Mouse (Mus musculus): Measurements from ENCODE around the gene Gpr158. TPM values are rescaled to one million over a fixed set of nuclear protein-coding genes. Genes with fewer than 3 reads are reported as not detected.
A peak's percentile ranks its signal among the peaks of the same experiment; 100 is the strongest.
"Not testable (repeated sequence)": the region's sequence is repeated elsewhere in the genome, so short reads cannot be mapped to it uniquely, and the experiment has no call there.

Gene Gpr158
- polyA plus RNA-seq, 1 experiment from 2014 or later = 0.03 TPM

DNA sequence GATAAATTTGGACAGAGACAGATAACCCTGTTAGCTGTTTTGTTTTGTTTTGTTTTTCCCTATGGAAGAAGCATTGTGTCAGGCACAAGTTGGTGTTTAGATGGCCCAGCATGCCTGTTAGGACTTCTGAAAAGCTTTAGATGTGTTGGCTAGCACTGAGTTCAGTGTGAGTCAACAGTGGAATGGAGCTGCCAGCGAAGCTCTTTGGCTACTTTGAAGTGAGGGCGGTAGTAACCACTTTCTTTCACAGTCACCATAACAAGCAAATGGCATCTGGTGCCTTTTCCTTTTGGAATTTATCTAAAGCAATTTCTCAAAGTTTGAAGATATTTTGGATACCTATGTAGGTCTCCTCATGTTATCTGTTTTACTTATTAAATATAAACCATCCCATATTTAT is 62.9 kb downstream of the Gpr158 start:
- Histone ChIP-seq H3K4me3 (replicated peaks) (no peak overlapping the region), H3K36me3 (no peaks in the 10 kb centered on the region), H3K9me3 (no peaks in the 10 kb centered on the region), H3K4me1 (replicated peaks) (no peaks in the 10 kb centered on the region), H3K27me3 (replicated peaks) (no peaks in the 10 kb centered on the region), H3K9ac (no peak overlapping the region), H3K4me2 (replicated peaks) (no peak overlapping the region), H3K27ac (no peak overlapping the region)
- ATAC-seq = no peak
- 68% methylated on average over 2 of the region's 2 CpGs for WGBS

GRCm38 (mm10) chr2:21431182-21431581 is 63.8 kb downstream of the Gpr158 start:
- Histone ChIP-seq H3K4me3 (replicated peaks) (no peak overlapping the region), H3K27ac (no peak overlapping the region), H3K4me2 (replicated peaks) (no peak overlapping the region), H3K4me1 (replicated peaks) (no peaks in the 10 kb centered on the region), H3K27me3 (replicated peaks) (no peaks in the 10 kb centered on the region), H3K9me3 (no peaks in the 10 kb centered on the region), H3K36me3 (no peaks in the 10 kb centered on the region), H3K9ac (no peak overlapping the region)
- no peak for ATAC-seq
- WGBS = 79% methylated on average over 6 of the region's 6 CpGs

DNA sequence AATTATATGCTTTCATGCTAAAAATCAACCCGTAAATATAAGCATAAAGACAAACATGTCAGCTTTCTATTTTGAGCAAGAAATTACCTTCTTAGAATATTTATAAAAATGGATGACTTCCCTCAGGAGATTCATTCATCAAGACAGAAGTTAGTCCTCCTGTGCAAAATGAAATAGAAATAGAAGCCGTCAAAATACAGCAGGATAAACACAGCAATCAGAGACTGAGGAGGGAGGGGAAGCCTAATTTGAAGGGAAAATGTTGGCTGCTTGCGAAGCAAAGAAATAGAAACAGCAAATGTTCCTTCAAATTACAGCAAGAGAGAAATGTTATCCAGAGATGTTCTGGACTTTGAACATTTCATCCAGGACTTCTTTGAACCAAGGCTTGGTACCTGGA is 72.3 kb downstream of the Gpr158 start:
- Histone ChIP-seq H3K4me1 (replicated peaks) (no peaks in the 10 kb centered on the region), H3K9me3 (no peaks in the 10 kb centered on the region), H3K4me2 (replicated peaks) (no peak overlapping the region), H3K27ac (no peak overlapping the region), H3K9ac (no peak overlapping the region), H3K27me3 (replicated peaks) (no peaks in the 10 kb centered on the region), H3K36me3 (no peaks in the 10 kb centered on the region), H3K4me3 (replicated peaks) (no peak overlapping the region)
- no peak for ATAC-seq
- WGBS = 77% methylated on average over 3 of the region's 3 CpGs

DNA sequence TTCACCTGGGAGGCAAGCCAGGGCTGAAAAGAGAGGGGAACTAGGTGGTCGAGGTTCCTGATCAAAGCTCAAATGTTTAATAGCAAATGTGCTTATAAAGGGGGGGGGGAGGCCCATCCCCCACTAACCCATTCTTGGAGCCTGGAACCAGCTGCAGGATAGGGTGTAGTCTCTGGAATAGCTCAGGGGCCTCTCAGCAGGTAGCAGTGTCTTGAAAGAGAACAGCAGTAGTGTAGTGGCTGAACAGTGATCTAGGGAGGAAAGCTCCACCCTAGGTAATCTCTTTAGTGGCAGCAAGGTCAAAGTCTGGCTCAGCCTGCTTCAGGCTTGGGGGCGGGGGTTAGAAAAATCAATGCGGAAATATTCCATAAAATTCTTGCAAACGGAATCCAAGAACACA is 93.3 kb downstream of the Gpr158 start:
- H3K27me3 ChIP-seq (replicated peaks); H3K9ac ChIP-seq; H3K27ac ChIP-seq; H3K36me3 ChIP-seq; H3K4me3 ChIP-seq (replicated peaks); H3K4me1 ChIP-seq (replicated peaks); H3K9me3 ChIP-seq; H3K4me2 ChIP-seq (replicated peaks): not testable (repeated sequence)
- WGBS = 66% methylated on average over 4 of the region's 4 CpGs
- ATAC-seq = peak; percentile 95

GRCm38 (mm10) chr2:21474957-21475356 is 107.6 kb downstream of the Gpr158 start:
- H3K9me3 ChIP-seq = no peaks in the 10 kb centered on the region
- no peak overlapping the region for H3K27ac ChIP-seq
- no peaks in the 10 kb centered on the region for H3K4me1 ChIP-seq (replicated peaks)
- no peak for ATAC-seq
- H3K36me3 ChIP-seq = no peaks in the 10 kb centered on the region
- no peak overlapping the region for H3K4me2 ChIP-seq (replicated peaks)
- WGBS = 87% methylated on average over 2 of the region's 2 CpGs
- H3K9ac ChIP-seq = no peak overlapping the region
- no peaks in the 10 kb centered on the region for H3K27me3 ChIP-seq (replicated peaks)
- no peak overlapping the region for H3K4me3 ChIP-seq (replicated peaks)

DNA sequence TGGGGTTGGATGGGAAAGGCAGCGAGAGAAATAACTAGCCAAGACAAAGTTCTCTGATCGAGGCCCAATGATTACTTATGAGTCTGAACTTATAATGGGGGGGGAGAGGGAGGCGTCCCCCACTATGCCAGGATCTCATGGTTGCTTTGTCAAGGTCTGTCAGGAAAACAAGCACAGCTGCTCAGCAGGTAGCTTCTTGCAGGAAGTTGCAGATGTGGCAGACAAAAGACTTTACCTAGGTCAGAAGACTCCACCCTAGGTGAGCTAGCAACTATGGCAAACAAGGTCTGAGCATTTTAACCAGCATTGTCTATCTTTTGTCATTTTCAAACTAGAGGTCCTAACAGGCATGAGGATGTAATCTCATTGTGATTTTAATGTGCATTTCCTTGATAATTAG is 129.5 kb downstream of the Gpr158 start:
- no peak overlapping the region for H3K4me3 ChIP-seq (replicated peaks)
- no peak overlapping the region for H3K9ac ChIP-seq
- no peak overlapping the region for H3K4me2 ChIP-seq (replicated peaks)
- H3K36me3 ChIP-seq = no peaks in the 10 kb centered on the region
- H3K27ac ChIP-seq = no peak overlapping the region
- ATAC-seq = no peak
- WGBS = 74% methylated on average over 3 of the region's 3 CpGs
- no peaks in the 10 kb centered on the region for H3K4me1 ChIP-seq (replicated peaks)
- H3K9me3 ChIP-seq = no peaks in the 10 kb centered on the region
- no peaks in the 10 kb centered on the region for H3K27me3 ChIP-seq (replicated peaks)

- 73% methylated on average over 1 of the region's 1 CpGs for WGBS
- no peaks in the 10 kb centered on the region for H3K9me3 ChIP-seq
- H3K36me3 ChIP-seq = no peaks in the 10 kb centered on the region
- H3K4me2 ChIP-seq (replicated peaks) = no peak overlapping the region
- no peak for ATAC-seq
- no peak overlapping the region for H3K9ac ChIP-seq
- no peak overlapping the region for H3K27ac ChIP-seq
- H3K27me3 ChIP-seq (replicated peaks) = no peaks in the 10 kb centered on the region
- H3K4me1 ChIP-seq (replicated peaks) = no peaks in the 10 kb centered on the region
- H3K4me3 ChIP-seq (replicated peaks) = no peak overlapping the region
Observed at GRCm38 (mm10) chr2:21497965-21498364, 130.6 kb downstream of the Gpr158 start.

- 81% methylated on average over 2 of the region's 2 CpGs for WGBS
- Histone ChIP-seq H3K4me2 (replicated peaks) (no peak overlapping the region), H3K4me3 (replicated peaks) (no peak overlapping the region), H3K9me3 (no peaks in the 10 kb centered on the region), H3K27me3 (replicated peaks) (no peaks in the 10 kb centered on the region), H3K9ac (no peak overlapping the region), H3K36me3 (no peaks in the 10 kb centered on the region), H3K4me1 (replicated peaks) (no peaks in the 10 kb centered on the region), H3K27ac (no peak overlapping the region)
- ATAC-seq = no peak
Observed at GRCm38 (mm10) chr2:21499399-21499798, 132.1 kb downstream of the Gpr158 start.

GRCm38 (mm10) chr2:21507449-21507848 is 140.1 kb downstream of the Gpr158 start:
- Histone ChIP-seq H3K9ac (no peak overlapping the region), H3K4me2 (replicated peaks) (no peak overlapping the region), H3K36me3 (no peaks in the 10 kb centered on the region), H3K4me3 (replicated peaks) (no peak overlapping the region), H3K9me3 (no peaks in the 10 kb centered on the region), H3K27me3 (replicated peaks) (no peaks in the 10 kb centered on the region), H3K27ac (no peak overlapping the region), H3K4me1 (replicated peaks) (no peaks in the 10 kb centered on the region)
- no peak for ATAC-seq
- 61% methylated on average over 1 of the region's 1 CpGs for WGBS

DNA sequence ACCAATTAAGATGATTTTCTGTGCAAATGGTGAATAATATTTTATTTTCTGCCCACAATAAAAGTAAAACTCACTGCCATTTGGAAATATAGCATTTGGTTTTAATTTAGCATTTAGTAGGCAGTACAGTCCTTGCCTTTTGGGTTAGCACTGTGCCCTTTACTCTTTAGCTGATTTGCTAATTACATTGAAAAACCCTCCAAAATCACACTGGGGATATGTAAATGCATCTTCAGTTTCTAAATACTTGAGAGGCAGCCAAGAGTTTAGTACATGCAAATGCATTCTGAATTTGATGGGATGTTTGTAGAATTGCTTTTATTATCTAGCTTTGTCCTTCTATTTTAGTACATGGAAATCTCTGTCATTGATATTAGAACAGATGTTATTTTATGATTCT is 163.4 kb downstream of the Gpr158 start:
- Histone ChIP-seq H3K9ac (no peak overlapping the region), H3K27me3 (replicated peaks) (no peaks in the 10 kb centered on the region), H3K4me3 (replicated peaks) (no peak overlapping the region), H3K4me1 (replicated peaks) (no peaks in the 10 kb centered on the region), H3K9me3 (no peaks in the 10 kb centered on the region), H3K27ac (no peak overlapping the region), H3K36me3 (no peaks in the 10 kb centered on the region), H3K4me2 (replicated peaks) (no peak overlapping the region)
- no peak for ATAC-seq

DNA sequence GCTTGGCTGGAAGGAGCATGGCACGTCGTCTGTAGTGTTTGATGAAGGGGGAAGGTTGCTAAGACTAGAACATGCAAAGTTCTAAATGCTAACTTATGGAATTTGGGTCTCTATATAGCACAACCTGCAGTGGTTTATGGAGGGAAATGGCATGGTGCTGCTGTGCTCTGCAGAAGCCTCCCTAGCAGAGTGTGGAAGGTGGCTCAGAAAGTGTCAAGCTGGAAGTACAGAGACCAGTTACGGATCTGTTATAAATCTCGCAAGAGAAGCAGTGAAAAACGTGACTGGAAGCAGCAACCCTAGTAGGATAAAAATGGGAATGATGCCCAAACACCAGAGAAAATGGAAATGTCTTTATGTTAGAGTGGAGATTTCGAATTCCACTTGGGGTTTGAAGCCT is 251.8 kb downstream of the Gpr158 start:
- Histone ChIP-seq H3K9me3 (no peaks in the 10 kb centered on the region), H3K9ac (no peak overlapping the region), H3K36me3 (no peaks in the 10 kb centered on the region), H3K27me3 (replicated peaks) (no peaks in the 10 kb centered on the region), H3K27ac (no peak overlapping the region), H3K4me1 (replicated peaks) (no peaks in the 10 kb centered on the region), H3K4me3 (replicated peaks) (no peak overlapping the region), H3K4me2 (replicated peaks) (no peak overlapping the region)
- ATAC-seq = no peak
- WGBS = 61% methylated on average over 6 of the region's 6 CpGs

DNA sequence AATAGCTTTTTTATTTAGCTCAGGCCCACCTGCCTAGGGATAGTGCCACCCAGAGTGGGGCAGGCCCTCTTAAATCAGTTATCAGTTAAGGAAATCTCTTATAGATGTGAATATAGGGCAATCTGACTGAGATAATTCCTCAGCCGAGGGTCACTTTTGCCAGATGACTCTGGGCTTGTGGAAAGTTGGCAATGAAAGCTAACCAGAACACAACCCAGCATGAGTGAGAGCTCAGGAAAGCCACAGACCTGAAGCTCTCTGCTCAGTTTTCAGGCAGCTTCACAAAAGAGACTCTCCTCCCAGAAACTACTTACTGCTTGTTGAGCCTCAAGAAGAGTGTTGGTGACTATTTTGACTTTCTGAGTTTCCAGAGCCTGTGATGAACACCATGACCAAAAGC is 264.8 kb downstream of the Gpr158 start:
- H3K27me3 ChIP-seq (replicated peaks) = no peaks in the 10 kb centered on the region
- ATAC-seq = no peak
- no peaks in the 10 kb centered on the region for H3K36me3 ChIP-seq
- H3K4me1 ChIP-seq (replicated peaks) = no peaks in the 10 kb centered on the region
- H3K9me3 ChIP-seq = no peaks in the 10 kb centered on the region
- 74% methylated on average over 1 of the region's 1 CpGs for WGBS
- no peak overlapping the region for H3K4me2 ChIP-seq (replicated peaks)
- H3K27ac ChIP-seq = no peak overlapping the region
- no peak overlapping the region for H3K4me3 ChIP-seq (replicated peaks)
- no peak overlapping the region for H3K9ac ChIP-seq

- WGBS = 70% methylated on average over 4 of the region's 4 CpGs
- H3K4me2 ChIP-seq (replicated peaks) = no peak overlapping the region
- H3K4me3 ChIP-seq (replicated peaks) = no peak overlapping the region
- H3K27ac ChIP-seq = no peak overlapping the region
- H3K36me3 ChIP-seq = no peaks in the 10 kb centered on the region
- H3K27me3 ChIP-seq (replicated peaks) = no peaks in the 10 kb centered on the region
- no peaks in the 10 kb centered on the region for H3K9me3 ChIP-seq
- ATAC-seq = no peak
- no peaks in the 10 kb centered on the region for H3K4me1 ChIP-seq (replicated peaks)
- no peak overlapping the region for H3K9ac ChIP-seq
Observed at GRCm38 (mm10) chr2:21665721-21666120, 298.4 kb downstream of the Gpr158 start.
